Mouse (Mus musculus): ENCODE results near the gene Rnase1.
"Not testable (repeated sequence)": the region's sequence is repeated elsewhere in the genome, so short reads cannot be mapped to it uniquely, and the experiment has no call there.

The Rnase1 gene

DNA sequence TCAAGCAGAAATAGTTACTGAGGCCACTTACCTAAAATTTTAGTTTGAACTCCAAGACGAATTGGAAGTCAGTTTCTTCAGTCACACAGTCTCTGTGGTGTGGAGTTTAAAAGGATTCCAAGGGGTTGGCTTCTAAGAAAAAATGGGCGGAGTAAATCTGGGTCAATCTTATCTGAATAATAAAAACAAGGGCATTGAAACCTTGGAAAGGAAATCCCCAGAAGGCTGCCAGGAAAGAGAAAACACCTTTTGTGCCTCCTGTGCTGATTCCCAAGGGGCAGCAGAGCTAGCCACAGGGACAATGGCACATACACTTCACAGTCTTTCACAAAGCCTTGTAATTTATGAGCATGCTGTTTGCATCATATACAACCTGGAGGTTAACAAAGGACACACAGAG lies at the start of gene Rnase1:
Gene Rnase1, minus strand, starts transcription at position 101 of the 400 bp plus-strand sequence.
- DNase-seq (ENCODE audit: low spot score in 2 of 2): no peak

DNA sequence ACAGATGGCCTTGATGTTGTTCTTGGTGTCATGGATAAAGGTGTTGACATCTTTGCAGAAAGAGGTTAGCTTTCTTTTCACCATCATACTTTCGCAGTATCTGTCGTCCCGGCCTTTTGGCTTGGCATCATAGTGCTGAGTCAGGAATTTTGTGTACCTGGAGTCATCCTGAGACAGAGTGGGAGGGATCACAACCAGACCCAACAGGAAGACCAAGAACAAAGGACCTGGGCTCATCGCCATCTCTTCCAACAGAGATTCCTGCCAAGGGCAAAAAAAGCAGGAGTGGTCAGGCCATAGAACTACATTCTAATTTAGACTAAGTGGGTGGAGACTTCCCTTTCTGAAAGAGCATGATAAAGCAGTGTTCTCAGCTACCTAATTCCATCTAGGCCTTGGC lies 49.1 kb upstream of the Rnase1 start:
- DNase-seq (ENCODE audit: low spot score in 2 of 2): no peak

DNA sequence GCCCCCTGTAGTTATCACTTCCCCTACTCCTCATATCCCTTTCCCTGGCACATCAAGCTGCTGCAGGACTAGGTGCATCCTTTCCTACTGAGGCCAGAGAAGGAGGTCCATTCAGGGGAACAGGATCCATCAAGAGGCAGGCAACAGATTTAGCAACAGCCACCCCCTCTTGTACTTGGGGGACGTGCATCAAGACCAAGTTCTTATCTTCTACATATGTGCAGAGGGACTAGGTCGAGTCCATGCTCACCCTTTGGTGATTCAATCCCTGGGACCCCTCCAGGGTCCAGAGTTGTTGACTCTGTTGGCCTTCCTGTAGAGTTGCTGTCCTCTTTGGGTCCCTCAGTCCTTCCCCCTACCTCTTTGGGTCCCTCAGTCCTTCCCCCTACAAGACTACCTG lies 34.5 kb upstream of the Rnase1 start:
- DNase-seq (ENCODE audit: low spot score in 2 of 2): not testable (repeated sequence)

DNA sequence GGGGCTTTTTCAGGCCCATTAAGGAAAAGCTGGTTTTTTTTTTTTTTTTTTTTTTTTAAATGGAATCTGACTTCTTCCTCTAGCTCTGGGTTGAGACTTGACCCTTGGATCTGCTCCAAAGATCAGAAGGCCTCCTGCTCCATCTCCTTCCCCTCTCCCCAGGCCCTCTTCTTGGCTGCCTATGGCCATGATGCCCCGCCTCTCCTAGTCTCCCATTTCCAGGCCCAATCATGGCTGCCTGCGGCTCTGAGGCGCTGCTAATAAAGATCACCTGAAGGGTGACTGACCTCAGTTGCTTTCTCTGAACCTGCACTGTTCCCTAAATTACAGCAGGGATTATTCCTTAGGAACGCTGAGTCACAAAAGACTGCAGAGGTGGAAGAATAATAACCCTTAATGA lies 27.3 kb upstream of the Rnase1 start:
- no peak for DNase-seq (ENCODE audit: low spot score in 2 of 2)

DNA sequence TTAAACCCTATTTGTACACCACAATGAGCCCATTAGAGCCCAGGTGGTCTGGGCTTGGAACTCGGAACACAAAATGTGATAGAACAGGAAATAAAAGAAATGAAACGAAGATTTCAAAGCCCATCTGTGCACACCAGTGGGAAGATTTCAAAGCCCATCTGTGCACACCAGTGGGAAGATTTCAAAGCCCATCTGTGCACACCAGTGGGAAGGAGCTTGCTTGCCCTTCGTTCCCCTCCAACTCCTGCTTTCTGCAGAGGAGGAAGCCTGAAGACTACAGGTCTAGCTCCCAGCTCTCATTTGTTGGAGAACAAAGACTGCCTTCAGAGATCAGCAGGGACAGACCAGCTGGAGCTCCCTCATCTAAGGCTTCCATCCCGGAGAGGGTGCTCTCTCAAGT lies 26.4 kb upstream of the Rnase1 start:
- not testable (repeated sequence) for DNase-seq (ENCODE audit: low spot score in 2 of 2)

DNA sequence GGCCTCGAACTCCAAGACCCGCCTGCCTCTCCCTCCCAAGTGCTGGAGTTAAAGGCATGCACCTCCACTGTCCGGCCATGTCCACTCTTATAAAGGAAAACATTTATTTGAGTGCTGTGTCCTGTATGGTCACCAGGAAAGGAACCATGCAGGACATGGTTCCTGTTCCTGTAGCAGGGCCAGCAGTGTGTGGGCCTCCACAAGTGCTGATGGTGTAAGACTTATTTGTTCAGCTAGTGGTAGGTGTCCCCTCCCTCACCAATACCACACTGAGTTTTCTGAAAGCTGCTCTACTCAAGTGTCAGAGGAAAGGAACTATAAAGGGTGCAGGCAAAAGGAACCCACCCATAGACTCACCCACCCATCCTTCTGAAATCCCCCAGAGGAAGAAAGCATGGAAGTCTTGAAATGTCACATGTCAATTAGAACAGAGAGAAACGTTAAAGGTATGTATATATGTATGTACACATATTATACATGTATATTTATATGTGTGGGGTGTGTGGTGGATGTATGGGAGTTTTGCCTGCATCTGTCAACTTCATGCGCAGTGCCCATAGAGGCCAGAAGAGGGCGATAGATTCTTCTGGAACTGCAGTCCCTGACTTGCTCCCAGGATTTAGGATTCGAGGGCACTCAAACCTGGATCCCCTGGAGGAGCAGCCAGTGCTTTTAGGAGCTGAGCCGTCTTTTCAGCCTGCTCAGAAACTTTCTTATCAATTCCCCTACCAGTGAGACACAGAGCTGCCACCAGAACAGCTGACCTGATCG lies 25.7 kb upstream of the Rnase1 start:
- DNase-seq (ENCODE audit: low spot score in 2 of 2): peak in 1 of 2 experiments; percentile 42

DNA sequence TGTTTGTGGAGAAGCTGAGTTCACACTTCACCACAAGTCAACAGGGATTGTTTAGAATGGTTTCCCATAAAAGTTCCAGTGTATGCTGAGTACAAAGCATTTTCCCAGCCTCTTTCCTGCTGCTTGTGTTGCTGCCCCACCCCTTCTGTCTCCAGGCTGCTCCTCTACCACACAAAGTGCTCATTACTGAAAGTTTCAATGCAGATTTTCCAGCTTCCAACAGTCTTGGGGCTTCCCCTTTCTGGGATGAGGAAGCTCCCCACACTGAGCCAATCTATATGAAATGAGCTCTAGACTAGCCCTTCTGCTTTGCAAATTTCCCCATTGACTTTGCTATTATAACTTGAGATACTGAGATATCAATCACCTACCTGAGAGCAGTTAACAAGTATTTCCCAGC lies 19.5 kb upstream of the Rnase1 start:
- DNase-seq (ENCODE audit: low spot score in 2 of 2): no peak

DNA sequence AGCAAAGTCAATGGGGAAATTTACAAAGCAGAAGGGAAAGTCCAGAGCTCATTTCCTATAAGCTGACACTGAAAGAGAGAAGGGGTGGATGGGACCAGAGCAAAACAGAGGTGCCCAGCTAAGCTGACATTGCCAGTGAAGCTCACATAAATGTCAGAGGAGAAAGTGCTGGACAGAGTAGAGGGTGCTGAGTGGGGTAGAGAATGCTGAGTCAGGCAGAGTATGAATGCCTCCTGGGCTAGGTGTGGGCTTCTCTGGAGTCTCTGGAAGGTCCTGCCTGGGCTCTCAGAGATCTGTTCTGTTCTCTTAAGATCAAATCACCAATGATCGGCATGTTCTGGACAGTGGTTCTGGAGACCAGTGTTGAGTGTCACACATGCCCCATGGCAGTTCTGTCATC lies 18.9 kb upstream of the Rnase1 start:
- no peak for DNase-seq (ENCODE audit: low spot score in 2 of 2)

DNA sequence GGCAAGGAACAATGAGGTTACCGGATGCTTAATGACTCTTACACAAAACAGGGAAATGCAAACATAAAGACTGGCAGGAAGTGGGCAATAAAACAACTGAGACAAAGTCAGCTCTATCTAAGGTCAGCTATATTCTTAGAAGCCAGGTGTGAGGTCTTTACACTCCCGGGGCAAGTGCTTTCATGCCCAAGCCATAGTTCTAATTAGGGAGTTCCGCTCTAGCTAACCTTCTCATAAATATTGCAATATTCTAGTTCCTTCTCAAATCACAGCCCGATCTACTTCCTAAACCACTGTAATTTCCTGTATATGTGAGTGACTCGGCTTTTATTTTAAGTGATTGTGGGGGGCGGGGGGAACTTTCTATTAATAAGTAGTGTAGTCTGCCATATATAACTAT lies 16.7 kb upstream of the Rnase1 start:
- DNase-seq (ENCODE audit: low spot score in 2 of 2): not testable (repeated sequence)

DNA sequence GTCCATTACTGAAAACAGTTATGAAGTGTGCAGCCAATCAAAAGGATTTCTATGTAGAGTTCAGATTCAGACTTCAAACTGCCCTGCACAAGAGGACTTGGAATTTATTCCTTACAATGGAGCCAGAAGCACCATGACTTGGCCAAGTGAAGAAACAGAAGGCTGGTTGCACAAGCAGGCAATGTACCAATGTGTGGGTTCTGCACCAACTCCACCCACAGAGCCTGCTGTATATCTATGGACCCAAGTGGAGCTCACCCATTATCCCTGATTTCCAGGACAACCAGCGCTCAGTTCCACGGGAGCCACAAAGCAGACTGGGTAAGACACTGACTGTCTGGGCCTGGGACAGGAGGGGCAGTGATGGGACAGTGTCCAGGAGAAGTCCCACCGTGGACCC lies 15.4 kb upstream of the Rnase1 start, which contains the start of gene Rnase2b:
Gene Rnase2b, plus strand, starts transcription at position 285 of the 400 bp plus-strand sequence.
- not testable (repeated sequence) for DNase-seq (ENCODE audit: low spot score in 2 of 2)

DNA sequence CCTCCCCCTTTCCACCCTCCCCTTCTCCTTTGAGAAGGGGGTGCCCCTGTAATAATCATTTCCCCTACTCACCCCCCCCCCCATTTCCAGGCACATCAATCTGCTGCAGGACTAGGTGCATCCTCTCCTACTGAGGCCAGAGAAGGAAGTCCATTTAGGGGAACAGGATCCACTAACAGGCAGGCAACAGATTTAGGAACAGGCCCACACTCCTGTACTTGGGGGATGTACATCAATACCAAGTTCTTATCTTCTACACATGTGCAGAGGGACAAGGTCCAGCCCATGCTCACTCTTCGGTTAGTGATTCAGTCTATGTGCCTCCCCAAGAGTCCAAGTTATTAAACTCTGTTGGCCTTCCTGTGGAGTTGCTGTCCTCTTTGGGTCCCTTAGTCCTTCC lies 10.5 kb upstream of the Rnase1 start:
- no peak for DNase-seq (ENCODE audit: low spot score in 2 of 2)

DNA sequence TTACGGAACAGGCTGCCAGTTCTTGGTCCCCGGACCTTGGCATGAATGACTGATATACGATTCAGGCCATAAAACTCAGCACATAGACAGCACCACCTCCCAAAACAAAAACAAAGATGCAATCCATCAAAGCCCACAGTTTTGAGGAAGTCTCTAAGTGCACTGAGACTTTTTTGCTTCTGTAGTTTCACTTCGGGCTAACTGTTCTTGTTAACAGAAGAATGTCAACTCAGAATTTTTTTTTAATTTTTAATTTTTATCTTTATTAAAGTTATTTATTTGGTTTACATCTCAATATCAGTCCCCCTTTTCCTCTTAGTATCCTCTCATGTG lies 10.1 kb upstream of the Rnase1 start:
- no peak for DNase-seq (ENCODE audit: low spot score in 2 of 2)

DNA sequence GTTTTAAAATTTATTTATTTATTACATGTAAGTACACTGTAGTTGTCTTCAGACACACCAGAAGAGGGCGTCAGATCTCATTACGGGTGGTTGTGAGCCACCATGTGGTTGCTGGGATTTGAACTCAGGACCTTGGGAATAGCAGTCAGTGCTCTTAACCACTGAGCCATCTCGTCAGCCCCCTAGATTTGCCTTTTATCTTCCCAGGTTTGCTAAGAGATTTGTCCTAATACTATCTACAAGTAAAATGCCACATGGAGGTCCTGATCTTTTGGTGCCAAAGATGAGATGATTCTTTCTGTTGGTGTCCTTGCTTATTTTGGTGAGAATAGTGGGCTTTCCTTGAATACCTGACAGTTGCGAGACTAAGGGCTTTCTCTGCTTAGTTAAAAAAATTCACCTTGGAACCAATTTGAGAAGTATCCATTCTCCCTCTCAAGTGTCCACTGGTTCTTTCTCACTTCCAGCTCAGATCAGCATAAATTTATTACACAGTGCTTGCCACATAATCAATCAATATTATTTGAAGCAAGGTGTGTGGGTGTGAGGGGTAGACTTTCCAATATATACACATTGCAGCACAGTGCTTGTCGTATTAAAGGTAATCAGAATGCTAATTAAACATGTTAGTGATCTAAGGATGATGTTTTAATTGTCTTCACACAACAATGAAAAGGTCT lies 9.6 kb upstream of the Rnase1 start:
- DNase-seq (ENCODE audit: low spot score in 2 of 2): no peak

DNA sequence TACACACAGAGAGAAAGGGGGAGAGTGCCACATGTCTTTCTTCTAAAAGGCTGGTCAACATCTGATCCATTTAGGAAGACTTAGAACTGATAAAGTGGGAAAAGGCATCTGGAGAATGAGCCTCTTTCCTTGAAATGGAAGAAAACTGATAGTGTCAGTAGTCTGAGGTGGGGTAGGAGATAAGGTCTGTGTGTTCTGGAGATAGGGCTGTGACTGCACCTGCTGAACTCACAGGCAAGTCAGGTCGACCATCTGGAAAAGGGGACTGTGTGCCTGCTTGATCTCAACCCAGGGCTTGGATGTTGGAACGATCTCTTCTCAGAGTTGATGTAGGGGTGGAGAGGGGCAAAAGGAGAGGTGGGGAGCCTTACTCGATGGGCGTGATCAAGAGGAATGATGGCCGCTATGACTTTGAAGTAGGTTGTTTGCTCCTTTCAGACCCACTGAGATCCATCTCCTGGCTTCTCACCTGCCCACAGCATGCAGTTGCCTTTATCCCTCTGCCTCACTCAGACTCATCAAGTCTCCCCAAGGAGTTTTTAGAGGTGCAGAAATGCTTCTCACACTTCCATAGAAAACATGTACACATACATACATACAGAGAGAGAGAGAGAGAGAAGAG lies 5.8 kb upstream of the Rnase1 start:
- DNase-seq (ENCODE audit: low spot score in 2 of 2): no peak

DNA sequence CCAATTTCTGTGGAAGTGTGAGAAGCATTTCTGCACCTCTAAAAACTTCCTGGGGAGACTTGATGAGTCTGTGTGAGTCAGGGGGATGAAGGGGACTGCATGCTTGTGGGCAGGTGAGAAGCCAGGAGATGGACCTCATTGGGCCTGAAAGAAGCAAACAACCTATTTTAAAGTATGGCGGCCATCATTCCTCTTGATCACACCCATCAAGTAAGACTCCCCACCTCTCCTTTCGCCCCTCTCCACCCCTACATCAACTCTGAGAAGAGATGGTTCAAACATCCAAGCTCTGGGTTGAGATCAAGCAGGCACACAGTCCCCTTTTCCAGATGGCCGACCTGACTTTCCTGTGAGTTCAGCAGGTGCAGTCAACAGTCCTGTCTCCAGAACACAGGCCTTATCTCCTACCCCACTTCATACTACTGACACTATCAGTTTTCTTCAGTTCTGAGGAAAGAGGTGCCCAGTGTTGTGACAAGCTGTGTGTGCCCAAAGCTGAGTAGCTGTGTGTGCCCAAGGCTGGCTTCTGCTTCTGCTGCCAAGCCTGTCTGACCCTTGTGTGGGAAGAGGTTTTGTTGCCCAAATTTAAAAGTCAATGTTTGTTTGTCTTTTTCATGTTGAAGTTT lies 3.7 kb upstream of the Rnase1 start:
- DNase-seq (ENCODE audit: low spot score in 2 of 2): no peak

DNA sequence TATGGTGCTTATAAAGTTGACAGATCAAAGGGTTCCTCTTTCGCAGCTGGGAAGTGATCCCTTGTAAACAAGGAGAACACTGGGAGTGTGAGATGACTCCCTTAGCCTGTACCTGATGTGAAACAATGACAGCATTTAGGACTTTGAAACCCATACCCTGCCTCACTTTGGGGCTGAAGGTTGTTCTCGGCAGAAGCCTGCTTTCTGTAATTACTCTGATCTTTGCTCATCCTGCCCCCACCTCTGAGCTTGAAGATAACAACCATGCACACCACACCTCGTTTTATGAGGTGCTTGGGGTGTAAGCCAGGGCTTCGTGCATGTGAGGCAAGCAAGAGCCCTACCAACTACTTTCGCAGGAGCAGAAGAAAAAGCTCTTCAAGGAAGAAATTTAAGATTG lies 2.6 kb upstream of the Rnase1 start:
- DNase-seq (ENCODE audit: low spot score in 2 of 2): no peak

DNA sequence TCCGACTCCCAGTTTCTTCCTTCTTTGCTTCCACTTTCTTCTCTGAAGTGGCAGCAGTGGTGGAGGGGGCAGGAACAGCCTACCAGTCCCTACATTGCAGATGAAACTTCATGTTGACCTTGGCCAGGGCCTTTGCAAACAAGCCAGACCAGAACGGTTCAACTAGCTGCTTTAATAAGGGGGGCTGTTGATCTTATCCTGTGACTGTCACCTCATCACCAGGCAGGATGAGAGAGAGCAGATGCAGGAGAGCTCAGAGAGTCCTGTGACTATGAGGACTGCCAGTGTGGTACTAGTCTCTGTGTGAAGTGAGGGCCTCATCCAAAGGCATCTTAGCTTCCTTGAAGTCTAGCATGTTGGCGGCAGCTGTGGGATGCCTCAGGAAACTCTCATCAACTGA lies 1.4 kb upstream of the Rnase1 start:
- no peak for DNase-seq (ENCODE audit: low spot score in 2 of 2)

DNA sequence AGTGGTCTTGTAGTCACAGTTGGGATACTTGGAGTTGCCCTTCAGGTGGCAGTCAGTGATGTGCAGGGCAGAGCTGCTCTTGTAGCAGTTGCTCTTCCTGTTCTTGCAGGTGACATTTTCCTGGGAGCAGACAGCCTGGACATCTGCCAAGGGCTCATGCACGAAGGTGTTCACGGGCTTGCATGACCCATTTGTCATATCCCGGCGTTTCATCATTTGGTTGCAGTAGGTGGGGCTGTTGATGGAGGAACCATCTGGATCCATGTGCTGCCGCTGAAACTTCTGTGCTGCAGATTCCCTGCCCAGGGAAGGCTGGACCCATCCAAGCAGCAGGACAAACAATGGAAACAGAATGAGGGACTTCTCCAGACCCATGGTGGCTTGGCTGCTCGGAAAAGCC lies 1.1 kb downstream of the Rnase1 start:
- DNase-seq (ENCODE audit: low spot score in 2 of 2): no peak

DNA sequence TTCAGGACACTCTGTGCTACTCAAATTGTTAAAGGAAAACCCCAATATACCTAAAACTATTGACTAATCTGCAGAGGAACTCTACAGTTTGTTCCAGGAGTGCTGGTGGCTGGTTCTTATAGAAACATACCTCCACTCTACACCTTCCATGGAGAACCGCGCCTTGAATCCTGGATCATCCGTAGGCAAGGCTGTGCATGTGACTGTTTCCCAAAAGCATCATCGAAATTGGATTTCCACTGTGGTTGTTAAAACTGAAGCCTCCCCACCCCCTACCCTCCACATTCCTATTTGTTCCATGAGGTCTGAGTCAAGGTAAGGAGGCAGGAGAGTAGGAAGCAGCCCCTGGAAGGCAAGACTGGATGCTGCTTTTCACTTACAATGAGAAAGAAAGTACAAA lies 2.1 kb downstream of the Rnase1 start:
- DNase-seq (ENCODE audit: low spot score in 2 of 2): no peak

DNA sequence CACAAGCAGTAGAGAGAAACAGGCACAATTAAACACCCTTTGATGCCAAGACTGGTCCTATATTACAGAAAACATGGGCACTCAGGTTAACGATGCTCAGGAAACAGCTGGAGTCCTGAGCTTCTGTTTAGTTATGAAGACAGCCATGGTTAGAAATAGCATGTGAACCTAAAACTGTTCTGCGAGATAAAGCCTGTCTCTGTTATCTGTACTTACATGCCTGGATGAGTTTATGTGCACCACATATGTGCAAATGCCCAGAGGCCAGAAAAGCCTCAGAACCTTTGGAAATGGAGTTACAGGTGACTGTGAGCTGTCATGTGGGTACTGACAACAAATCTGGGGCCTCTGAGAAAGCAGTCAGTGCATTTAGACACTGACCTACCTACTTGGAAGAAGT lies 2.6 kb downstream of the Rnase1 start:
- DNase-seq (ENCODE audit: low spot score in 2 of 2): no peak

DNA sequence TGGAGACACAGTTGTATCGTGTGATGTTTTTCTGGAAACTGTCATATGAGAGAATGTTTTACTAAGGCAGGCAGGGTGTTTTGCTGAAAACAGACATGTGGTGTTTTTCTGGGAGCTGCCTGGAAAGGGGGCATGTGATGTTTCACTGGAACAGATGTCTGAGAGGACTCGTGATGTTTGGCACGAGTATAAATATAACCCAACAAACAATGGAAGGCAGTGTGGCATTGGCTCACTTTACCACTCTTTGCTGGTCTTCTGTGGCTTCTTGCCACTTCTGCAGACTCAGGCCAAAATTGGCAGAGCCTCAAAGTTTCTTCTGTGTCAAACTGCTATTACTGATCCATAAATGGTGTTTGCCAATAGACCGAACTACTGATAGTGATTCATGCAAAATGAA lies 3.3 kb downstream of the Rnase1 start:
- DNase-seq (ENCODE audit: low spot score in 2 of 2): no peak

DNA sequence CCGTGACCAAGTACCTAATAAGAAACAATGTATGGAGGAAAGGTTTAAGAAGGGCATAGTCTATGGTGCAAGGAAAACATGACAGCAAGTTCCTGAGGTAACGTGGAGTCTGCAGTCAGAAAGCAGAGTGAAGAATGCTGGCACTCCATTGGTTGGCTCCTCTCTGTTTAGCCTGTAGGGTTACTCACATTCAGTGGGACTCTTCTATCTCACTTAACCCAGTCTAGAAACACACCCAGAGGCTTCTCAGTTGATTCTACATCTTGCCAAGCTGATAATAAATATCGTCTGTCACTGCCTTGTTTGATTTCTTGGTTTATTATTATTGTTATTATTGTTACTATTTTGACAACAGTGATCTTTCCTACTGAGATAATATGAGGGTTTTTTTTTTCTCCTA lies 4.0 kb downstream of the Rnase1 start:
- DNase-seq (ENCODE audit: low spot score in 2 of 2): no peak

DNA sequence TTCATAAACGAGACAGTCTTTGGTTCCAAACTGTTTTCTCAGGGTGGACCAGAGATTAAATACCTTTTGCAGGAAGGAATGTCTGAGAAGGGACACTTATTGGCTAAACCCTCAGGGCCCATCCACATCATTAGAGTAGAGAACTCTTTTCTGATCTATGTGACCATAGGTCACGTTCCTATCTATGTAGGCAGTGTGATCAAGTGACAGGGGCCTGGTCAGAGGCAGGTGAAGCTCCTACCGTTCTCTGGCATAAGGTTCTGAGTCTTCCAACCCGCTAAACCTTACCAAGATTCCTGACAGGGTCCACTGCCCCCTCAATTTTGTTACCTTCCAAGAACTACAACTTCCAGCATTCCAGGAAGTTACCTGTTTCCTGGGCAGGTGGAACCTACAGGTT lies 4.5 kb downstream of the Rnase1 start:
- no peak for DNase-seq (ENCODE audit: low spot score in 2 of 2)

Data from cerebellum, postnatal 4 days (tissue).